Mouse (Mus musculus): ENCODE measurements around the gene Gm47996.

- TF ChIP-seq POLR2A (IDR thresholded peaks at IDR 0.05; ENCODE audit: borderline replicate concordance, low read depth, low read length), result no peak
- no peak for TF ChIP-seq CTCF (IDR thresholded peaks at IDR 0.05; ENCODE audit: low read depth, low read length)
These were observed 31.3 kb upstream of the Gm47996 start for GRCm38 (mm10) chr1:151178505-151179083.

Data from bone marrow macrophage, adult 2 months (primary cell).